Mouse (Mus musculus) ES-Bruce4 (cell line): Measurements from ENCODE around the gene Gm10644.

Experiments
- CTCF ChIP-seq: IDR thresholded peaks from one replicate; pipeline ENCODE4 v1.8.1; 2011; ENCODE audit warnings: low read depth, low read length
- EP300 ChIP-seq: IDR thresholded peaks from 2 replicates; pipeline ENCODE4 v1.6.1; 2011; ENCODE audit warnings: low read depth, low read length; ENCODE audit not compliant: insufficient read depth
- POLR2A ChIP-seq: IDR thresholded peaks from one replicate; pipeline ENCODE4 v1.8.1; 2011; ENCODE audit warnings: low read length; ENCODE audit not compliant: insufficient read depth

DNA sequence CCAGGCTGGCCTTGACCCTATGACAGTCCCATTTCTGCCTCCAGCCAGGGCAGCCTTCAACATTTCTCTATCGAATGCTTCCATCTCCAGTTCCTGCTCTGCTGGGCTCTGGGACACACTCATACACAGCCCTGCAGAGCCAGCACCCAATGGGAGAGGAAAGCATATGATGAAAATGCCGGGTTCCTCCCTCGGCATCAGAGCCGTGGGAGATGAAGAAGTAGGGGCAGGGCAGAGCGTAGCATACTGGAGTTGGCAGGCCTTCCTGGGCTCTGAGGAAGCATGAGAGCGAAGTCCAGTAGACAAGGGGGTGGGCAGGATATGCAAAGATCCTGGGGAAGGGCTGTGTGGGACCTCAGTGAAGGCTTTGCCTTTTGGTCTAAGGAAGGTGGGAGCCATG is 46.4 kb downstream of the Gm10644 start:
- no peak for TF ChIP-seq CTCF
- no peak for TF ChIP-seq POLR2A
- no peak for TF ChIP-seq EP300
